Mouse (Mus musculus): ENCODE data around the gene Tekt3. TPM values are rescaled to one million over a fixed set of nuclear protein-coding genes. Genes with fewer than 3 reads are reported as not detected.

Tekt3 gene
- not detected for total RNA-seq (2021)
- long read RNA-seq, experiment 1, result 0 reads
- long read RNA-seq, experiment 2, result 0 reads

- peak in 1 of 2 experiments; percentile 7 for DNase-seq
These were observed at the start of gene Tekt3 for GRCm38 (mm10) chr11:63061446-63061845. Tekt3 (plus strand) TSS chr11:63061654.

DNA sequence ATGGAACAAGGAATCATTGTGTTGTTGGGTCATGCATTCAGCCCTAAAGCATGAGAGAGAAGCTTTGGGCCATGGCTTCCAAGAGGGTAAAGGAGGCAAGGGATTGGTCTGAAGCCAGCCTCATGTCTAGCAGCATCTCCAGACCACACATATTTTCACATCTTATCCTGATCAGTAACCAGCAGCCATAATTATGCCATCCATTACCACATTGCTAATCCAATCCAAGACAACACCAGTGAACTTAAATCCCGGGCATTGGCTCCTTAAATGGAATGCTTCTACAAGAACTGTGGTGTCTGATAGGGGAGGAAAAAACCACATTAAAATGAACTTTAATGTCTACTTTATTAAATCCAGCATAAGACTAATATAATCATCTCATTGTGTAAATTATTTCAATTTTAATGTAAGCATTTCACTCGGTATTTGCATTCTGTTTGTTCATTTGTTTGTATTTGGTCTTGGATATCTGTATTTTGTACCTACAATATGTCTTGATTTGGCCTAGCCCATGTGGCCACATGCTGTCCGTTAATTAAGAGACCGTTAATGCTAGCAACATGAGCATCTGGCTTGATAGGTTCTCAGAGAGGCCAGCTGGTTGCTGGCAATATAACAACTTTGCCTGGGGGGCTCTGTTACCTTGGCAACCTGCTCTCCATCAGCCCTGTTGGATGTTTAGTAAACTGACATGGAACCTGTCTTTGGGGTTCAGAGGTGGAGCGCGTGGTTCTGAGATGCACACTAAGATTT, 43.9 kb upstream of the Tekt3 start:
- DNase-seq, result no peak

DNA sequence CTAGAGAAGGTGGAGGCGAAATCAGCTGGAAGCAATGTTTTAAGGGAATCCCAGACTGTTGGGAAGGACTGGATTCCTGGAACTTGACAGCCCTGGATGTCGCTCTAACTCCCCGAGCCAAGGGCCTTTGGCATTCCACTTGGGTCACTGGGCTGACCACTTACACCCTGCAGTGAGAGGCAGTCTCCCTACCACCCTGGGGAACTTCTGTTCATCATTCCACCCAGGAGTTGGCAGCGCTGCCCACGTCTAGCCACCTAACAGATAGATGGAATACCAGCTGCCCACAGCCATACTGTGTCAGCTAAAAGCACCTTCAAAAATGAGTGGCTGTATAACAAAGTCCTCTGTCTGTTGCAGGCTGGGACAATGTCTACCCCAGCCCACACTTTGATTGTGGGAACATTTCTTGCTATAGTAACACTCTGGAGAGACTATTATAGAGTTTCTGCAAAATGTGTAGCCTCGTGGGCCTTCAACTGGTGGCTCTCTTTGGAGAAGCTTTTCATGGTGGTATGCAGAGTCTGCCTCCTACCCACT, 43.3 kb upstream of the Tekt3 start:
- no peak for DNase-seq

- no peak for DNase-seq
These were observed 40.8 kb upstream of the Tekt3 start for GRCm38 (mm10) chr11:63020633-63021032.

DNA sequence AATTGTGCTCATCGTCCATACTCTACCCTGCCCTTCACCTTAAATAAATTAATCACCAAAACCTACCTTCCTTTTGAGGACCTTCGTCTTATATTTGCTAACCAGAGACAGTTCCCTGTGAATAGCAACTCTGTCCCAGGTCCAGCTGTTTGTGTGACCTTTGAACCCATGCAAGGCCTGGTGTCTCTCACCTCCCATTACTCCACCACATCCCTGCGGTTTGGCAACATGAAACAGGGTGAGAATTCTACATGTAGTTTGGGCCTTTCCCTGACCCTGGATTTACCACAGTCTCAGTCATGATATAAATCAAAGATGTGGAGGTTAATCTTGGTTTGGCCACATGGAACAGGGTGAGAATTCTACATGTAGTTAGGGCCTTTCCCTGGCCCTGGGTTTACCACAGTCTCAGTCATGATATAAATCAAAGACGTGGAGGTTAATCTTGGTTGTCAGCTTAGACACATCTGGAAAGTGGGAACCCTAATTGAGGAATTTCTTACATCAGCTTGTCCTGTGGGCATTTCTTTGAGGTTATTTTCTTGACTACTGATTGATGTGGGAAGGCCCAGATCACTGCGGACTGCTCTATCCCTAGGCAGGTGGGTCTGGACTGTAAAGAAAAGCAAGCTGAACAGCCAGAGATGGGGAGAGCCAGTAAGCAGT, 40.2 kb upstream of the Tekt3 start:
- peak in 1 of 2 experiments; percentile 24 for DNase-seq

DNA sequence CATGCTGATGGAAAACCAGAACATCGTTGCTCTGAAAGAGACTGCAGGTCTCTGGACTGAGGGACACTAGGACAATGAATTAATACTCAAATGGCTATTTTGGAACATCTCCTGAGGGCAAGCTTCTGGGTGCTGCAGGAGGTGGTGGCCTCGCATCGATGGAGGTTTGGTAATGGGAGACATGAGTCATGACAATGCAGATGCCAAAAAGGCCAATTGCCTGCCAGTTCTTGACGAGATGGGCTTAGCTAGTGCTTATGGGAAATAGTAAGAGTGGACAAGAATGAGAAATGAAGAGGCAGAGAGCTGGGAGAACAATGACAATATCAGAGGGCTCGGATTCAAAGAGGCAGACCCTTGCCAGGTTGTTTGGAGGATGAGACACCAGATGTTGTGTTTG, 38.0 kb upstream of the Tekt3 start:
- peak in 1 of 2 experiments; percentile 55 for DNase-seq

GRCm38 (mm10) chr11:63024136-63024535, 37.3 kb upstream of the Tekt3 start:
- DNase-seq, result no peak

DNA sequence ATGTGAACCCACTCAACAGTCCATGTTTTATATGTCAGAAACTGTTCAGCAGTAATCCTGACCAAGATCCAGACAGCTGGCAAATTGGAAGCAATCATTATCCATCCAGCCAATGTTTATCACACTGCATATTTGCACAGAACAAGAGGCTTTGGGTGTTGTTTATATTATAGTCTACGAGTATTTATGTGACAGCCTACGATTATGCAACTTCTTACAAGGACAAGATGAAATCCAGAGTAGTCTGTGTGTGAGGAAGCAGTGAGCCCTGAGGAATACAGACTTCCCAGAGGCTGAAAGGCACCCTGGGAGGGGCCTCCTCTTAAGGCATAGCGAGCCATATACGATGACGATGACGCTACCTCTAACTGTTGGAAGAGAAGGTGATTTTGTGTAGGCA, 36.0 kb upstream of the Tekt3 start:
- no peak for DNase-seq

GRCm38 (mm10) chr11:63026651-63027141, 34.8 kb upstream of the Tekt3 start:
- DNase-seq, result peak; percentile 75 to 88

GRCm38 (mm10) chr11:63028131-63028530, 33.3 kb upstream of the Tekt3 start:
- DNase-seq, result no peak

DNA sequence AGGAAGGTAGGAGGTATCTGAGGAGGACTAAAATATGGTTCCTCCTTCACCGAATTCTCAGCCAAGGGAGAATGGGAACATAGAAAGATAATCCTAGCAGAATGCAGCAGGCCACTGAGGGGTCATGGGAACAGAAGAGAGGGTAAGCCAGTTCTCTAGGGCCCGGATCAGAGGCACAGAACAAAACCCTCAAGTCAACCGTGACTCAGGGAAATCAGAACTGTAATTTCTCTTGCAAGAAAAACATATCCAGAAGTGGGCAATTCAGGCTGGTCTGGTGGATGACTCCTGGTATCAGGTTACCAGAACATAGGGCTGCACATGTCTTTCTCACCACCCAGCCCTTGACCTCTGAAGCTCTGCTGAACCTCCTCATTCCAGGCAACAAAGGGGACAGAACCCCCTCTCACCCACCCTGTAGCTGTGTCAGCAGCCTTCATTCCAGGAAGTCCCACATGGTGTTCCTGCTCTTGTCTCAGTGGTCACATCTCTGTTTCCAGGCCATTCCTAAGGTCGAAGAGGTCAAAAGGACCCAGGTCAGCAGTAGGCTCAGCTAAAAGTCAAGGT, 32.2 kb upstream of the Tekt3 start:
- DNase-seq, result no peak

DNA sequence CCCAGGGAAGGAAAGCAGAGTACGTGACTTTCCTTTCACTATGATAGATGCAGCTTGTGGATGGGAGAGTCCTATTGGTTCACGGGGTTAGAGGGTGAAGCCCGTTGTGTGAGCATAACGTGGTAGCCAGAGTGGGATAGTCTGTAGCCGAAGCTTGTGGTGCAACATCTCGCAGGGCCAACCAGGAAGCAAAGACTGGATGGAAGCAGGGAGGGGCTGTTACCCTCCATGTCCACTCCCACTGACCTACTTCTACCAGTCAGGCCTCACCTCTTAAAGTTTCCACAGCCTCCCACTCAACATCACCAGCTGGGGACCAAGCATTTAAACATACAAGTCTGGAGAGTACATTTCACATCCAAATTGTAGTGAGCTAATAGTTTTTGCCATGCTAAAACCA, 31.7 kb upstream of the Tekt3 start:
- peak in 1 of 2 experiments; percentile 17 for DNase-seq

- no peak for DNase-seq
These were observed 25.8 kb upstream of the Tekt3 start for GRCm38 (mm10) chr11:63035420-63036211.

GRCm38 (mm10) chr11:63040002-63040661, 21.3 kb upstream of the Tekt3 start:
- DNase-seq, result no peak

DNA sequence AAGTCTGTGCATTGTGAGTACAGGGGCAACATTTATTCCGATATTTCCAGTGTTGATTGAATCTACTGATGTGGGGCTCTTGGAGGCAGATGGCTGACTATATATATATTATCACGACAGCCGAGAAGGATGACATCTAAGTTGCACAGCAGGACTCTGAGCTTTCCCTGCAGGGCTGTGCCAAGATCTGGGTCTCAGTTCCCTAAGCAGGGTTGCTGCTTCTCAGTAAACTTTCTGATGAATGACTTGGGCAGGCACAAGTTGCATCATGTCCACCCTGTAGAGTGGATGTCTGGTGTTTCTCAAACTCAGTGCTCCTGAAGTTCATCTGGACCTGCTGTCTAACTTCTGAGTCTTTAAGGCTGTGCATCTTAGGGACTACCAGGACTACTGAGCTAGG, 15.7 kb upstream of the Tekt3 start:
- DNase-seq, result no peak

- DNase-seq, result peak in 1 of 2 experiments; percentile 19
These were observed 15.1 kb upstream of the Tekt3 start for GRCm38 (mm10) chr11:63046380-63046779.

DNA sequence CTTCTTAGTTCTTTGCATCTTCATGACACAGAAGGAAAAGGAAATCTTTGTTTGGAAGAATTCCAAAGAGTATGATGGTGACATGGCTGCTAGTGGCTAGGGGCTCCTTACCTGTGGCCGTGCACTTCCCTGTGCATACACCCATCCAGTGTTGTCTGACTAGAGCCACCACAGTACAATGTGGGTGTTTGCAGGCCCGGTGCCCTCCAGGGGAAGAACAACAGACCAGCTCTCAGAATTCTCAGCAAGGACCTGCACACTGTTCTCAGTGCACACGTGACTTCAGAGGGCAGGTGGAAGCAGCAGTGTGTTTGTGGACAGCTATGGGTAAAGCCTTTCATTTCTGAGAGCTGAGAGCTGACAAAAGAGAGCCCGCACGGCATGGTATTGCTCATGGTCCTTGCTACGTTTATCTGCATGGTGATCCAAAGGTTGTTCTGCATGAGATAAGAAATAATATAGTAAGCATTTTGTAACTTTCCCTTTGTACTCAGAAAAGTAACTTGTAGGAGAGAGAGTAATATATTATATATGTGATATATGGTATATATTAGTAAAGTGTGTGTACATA, 11.0 kb upstream of the Tekt3 start:
- no peak for DNase-seq

DNA sequence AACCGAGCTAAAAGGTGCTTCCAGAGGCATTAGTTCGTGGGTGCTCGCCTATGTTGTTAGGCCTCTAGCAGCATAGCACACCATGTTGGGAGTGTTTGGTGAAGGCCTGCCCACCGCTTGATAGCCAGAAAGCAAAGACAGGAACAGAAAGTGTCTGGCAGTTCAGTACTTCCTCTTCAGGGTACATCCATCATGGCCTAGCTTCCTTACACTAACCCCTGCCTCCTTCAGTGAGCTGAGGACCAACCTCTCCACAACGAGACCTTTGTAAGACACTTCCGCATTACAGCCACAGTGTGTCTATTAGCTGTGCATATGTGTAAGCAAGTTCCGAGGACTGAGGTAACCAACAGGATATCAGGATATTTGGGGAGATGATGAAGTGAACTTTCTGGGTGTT, 10.4 kb upstream of the Tekt3 start:
- DNase-seq, result no peak

DNA sequence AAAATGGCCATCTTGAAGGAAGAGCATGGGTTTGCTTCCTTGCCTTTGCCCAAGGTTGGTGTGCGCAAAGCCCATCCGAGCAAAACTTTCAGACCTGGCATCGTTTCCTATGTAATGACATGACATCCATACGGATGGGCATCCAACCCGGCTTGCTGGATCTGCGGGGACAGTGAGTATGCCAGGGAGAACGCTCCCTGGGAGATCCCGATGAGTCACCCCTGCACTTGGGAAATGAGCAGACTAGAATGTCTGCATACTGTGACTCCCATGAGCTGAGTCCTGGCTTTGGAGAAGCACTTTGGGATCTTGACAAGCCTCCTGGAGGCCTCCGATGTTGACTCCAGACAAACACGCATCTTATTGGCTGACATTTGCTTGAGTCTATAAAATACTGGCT, 9.5 kb upstream of the Tekt3 start:
- peak; percentile 17 to 38 for DNase-seq

- DNase-seq, result no peak
These were observed 5.9 kb upstream of the Tekt3 start for GRCm38 (mm10) chr11:63055596-63055995.

DNA sequence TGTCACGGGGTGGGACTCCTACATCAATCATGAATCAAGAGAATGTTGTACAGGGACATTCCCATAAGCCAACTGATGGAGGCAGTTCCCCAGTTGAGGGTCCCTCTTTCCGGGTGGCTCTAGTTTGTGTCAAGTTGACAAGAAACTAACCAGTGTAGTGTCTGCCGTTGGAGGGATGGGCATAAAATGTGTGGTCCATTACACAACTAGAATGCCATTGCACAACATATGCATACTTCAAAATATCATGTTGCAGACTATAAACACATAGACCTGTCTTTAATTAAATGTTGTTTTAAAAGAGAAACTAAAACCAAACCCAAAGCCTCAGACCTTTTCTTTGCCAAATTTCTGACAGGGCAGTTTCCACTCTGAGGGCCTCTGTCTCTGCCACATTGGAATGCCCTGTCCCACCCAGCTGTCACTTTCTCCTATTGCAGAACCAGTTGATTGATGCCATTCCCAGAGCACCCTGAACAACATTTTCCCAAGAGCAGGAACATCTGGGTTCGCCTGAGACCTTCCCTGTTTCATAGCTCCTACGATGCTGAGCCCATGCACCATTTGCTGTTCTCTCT, 3.0 kb upstream of the Tekt3 start:
- DNase-seq, result no peak
